Mouse (Mus musculus) brain, adult 2 months (tissue): ENCODE measurements around the gene Rce1.
"Not testable (repeated sequence)": the region's sequence is repeated elsewhere in the genome, so short reads cannot be mapped to it uniquely, and the experiment has no call there.

Experiments
- DNase-seq: peaks from one replicate; pipeline ENCODE4 v3.0.0; 2011; ENCODE audit warnings: low read depth, low spot score

Rce1 gene

GRCm38 (mm10) chr19:4613464-4614304, 11.8 kb downstream of the Rce1 start:
- DNase-seq: no peak

- no peak for DNase-seq
Measured at GRCm38 (mm10) chr19:4612181-4612961, 13.1 kb downstream of the Rce1 start.

DNA sequence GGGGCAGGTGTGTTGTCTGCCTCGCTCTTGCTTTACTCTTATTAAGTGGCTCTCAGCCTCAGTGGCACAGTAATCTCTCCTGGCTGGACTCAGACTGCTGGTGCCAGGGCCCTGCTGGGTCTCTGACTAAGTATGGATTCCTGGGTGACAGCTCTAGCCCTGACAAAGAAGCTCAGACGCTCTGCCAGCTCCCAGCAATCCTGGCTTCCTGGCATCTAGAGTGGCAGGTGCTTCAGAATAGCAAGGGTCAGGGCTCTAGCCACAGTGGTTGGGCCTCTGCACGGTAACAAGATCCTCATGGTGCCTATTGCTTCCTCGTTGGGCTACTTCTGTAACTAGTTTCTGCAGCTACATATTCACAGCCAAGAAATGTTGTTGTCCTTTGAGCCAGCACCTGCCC, 15.3 kb downstream of the Rce1 start:
- no peak for DNase-seq

GRCm38 (mm10) chr19:4608511-4608910, 16.9 kb downstream of the Rce1 start:
- no peak for DNase-seq

GRCm38 (mm10) chr19:4607406-4607805, 18.0 kb downstream of the Rce1 start:
- DNase-seq: no peak

DNA sequence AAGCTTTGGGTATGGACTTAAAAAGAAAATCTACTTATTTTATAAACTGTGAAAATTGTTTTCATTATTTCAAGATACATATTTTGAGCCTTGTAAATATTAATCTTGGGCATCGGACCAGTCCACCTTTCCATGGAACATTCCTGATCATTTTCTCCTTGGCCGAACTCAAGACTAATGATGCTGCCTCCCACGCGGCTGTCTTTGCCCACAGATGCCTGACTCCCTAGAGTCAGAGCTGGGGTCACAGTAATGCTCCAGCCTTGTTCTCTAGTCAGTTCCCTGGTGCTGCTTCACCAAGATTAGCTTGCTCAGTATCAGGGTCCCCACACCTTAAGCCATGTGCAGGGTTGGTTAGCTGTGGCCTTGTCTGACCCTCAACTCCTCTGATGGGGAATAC, 19.8 kb downstream of the Rce1 start:
- DNase-seq: no peak

DNA sequence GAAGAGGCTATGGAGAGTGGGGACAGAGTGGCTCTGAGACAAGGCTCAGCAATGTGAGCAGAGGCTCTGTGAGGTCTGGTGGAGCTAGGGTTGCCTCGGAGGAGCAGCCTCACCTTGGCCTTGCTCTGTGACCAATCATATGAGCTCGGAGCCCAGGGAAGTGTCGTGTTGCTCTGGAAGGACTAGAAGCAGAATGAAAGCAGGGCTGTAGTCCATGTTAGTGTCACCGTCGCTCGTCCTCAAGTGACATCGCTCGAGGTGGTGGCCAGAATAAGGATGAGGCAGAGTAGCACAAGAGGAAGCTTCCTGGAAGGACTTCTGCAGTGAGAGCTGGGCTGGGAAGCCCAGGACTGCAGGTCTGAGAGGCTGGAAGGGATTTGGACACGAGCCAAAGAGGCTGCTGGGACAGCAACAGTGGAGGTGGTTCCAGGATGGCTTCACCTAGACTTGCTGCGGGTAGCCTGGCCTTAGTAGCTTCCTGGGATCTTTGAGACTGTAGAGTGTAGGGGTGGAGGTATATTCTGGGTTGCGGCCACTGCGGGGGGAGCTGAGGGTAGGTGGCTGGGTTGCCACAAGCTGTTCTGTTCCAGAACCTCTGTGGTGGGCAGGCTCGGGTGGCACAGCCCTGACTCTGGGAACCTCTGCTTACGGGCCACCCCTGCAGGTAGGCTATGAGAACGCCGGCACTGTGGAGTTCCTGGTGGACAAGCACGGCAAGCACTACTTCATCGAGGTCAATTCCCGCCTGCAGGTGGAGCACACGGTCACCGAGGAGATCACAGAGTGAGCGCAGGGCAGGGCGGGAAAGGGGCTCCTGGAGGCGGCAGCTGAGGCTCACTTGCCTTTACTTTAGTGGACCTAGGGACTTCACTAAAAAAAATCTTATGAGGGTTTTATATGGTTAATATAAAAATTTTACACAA, 21.4 kb downstream of the Rce1 start:
- peak; percentile 40 for DNase-seq

DNA sequence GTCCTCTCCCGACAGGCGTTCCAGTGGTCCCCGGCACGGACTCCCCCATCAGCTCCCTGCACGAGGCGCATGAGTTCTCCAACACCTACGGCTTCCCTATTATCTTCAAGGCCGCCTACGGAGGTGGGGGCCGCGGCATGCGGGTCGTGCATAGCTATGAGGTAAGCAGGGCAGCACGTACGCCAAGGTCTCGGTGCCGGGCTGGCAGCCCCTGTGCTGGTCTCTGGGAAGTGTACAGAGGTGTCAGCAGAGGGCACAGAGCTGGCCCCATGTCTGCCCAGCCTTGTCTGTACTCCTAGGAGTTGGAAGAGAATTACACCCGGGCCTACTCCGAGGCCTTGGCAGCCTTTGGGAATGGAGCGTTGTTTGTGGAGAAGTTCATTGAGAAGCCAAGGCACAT, 23.0 kb downstream of the Rce1 start:
- DNase-seq: no peak

DNA sequence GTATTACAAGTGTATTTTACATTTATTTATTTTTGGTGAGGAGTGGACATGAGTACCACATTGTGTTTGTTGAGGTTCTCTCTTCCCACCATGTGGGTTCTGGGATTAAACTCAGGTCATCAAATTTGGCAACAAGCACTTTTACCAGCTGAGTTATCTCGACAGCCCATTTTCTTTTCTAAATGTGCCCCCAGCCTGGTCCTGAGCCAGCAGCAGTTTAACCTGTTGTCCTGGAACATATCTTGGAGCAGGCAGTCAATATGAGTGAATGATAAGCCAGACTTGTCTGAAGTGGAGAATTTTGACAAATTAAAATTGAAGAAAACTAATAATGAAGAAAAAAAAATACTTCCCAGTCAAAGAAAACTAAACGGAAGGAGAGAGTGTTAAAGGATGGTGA, 29.4 kb downstream of the Rce1 start:
- no peak for DNase-seq

GRCm38 (mm10) chr19:4593792-4594522, 31.5 kb downstream of the Rce1 start:
- no peak for DNase-seq

DNA sequence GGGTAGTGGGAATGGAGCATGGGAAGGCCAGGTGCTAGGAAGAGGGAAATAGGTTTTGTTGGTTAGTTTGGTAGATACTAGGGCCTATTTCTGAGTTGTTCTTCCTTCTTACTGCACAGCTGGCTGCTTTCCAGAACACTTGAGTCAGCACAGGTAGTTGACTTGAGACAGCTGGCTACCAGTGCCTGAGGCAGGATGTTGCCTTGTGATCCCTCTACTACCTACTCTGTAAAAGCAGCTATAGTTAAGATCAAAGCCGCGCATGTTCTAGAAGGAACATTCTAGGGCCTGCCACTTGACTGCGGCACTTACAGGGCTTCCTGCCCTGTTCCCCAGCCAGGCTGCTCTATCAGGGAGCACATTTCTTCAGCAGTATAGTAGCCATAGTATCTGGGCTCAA, 35.4 kb downstream of the Rce1 start:
- peak; percentile 60 for DNase-seq

- peak; percentile 48 for DNase-seq
Measured at GRCm38 (mm10) chr19:4589081-4589480, 36.4 kb downstream of the Rce1 start.

- DNase-seq: no peak
Measured at GRCm38 (mm10) chr19:4588430-4588829, 37.0 kb downstream of the Rce1 start.

DNA sequence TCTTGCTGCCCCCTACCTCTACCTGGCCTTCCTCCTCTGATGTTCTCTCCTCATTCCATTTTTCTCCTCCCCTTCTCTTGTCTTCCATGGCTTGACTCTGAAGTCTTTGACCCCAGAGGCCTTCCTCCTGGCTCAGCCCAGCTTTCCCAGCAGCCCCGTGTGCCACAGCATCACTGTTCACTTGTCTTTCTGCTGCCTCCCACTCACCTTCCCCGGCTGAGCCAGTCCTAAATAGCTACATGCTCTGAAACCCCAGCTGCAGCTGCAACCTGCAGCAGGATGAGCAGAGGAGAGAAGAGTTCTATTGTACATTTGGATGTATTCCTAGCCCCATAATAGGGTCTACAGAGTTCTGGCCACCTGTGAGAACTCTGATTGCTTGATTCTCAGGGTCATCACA, 38.0 kb downstream of the Rce1 start:
- DNase-seq: peak; percentile 84

- DNase-seq: not testable (repeated sequence)
Measured at GRCm38 (mm10) chr19:4586783-4587182, 38.7 kb downstream of the Rce1 start.

DNA sequence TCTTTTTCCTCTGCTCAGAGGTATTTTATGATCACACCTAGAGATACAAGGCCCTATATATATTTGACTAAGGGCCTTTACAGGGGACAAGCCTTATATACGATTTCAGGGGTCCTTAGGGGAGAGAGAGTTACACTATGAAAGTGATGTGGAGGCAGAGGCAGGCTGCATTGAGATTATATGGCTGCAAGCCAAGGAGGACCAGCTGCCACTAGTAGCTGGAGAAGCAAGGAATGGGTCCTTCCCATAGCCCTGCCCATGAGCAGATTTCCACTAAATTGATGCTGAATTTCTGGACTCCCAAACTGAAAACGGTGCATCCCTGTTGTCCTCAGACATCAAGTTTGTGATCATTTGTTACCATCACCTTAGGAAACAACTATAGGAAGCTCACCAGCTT, 41.6 kb downstream of the Rce1 start:
- DNase-seq: no peak

GRCm38 (mm10) chr19:4579296-4579695, 46.1 kb downstream of the Rce1 start:
- DNase-seq: no peak

- peak; percentile 83 for DNase-seq
Measured at GRCm38 (mm10) chr19:4578799-4579198, 46.6 kb downstream of the Rce1 start.

DNA sequence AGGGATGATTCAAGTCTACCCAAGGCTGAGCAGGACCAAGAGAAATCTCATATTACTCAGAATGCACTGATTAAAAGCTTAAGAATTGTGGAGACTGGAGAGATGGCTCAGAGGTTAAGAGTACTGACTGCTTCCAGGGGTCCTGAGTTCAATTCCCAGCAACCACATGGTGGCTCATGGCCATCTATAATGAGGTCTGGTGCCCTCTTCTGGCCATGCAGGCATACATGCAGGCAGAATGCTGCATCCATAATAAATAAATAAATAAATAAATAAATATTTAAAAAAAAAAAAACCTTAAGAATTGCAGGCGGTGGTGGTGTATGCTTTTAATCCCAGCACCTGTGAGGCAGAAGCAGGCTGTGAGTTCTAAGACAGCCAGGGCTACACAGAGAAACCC, 52.2 kb downstream of the Rce1 start:
- no peak for DNase-seq
